Mouse (Mus musculus) lung, postnatal 10 days (tissue): ENCODE results near the gene Vapb.

Experiments
- DNase-seq: peaks from one replicate; pipeline ENCODE4 v3.0.0; 2021

Vapb gene

GRCm38 (mm10) chr2:173738232-173738631, 921 bp downstream of the Vapb start:
- DNase-seq = no peak

- DNase-seq = no peak
Measured at GRCm38 (mm10) chr2:173739107-173739506, 1.8 kb downstream of the Vapb start.

- no peak for DNase-seq
Measured at GRCm38 (mm10) chr2:173742090-173742489, 4.8 kb downstream of the Vapb start.

GRCm38 (mm10) chr2:173742744-173743143, 5.4 kb downstream of the Vapb start:
- DNase-seq = no peak

GRCm38 (mm10) chr2:173744070-173744815, 6.9 kb downstream of the Vapb start:
- no peak for DNase-seq

GRCm38 (mm10) chr2:173748961-173749659, 11.8 kb downstream of the Vapb start:
- DNase-seq = no peak

- no peak for DNase-seq
Measured at GRCm38 (mm10) chr2:173755433-173756144, 18.3 kb downstream of the Vapb start.

- no peak for DNase-seq
Measured at GRCm38 (mm10) chr2:173757624-173758155, 20.4 kb downstream of the Vapb start.

- no peak for DNase-seq
Measured at GRCm38 (mm10) chr2:173760607-173761006, 23.3 kb downstream of the Vapb start.

GRCm38 (mm10) chr2:173764629-173765028, 27.3 kb downstream of the Vapb start:
- DNase-seq = no peak

- no peak for DNase-seq
Measured at GRCm38 (mm10) chr2:173767959-173768595, 30.8 kb downstream of the Vapb start.

- peak; percentile 20 for DNase-seq
Measured at GRCm38 (mm10) chr2:173769183-173769582, 31.9 kb downstream of the Vapb start.

GRCm38 (mm10) chr2:173770620-173771019, 33.3 kb downstream of the Vapb start:
- DNase-seq = no peak

- peak; percentile 40 for DNase-seq
Measured at GRCm38 (mm10) chr2:173771706-173772105, 34.4 kb downstream of the Vapb start.

- no peak for DNase-seq
Measured at GRCm38 (mm10) chr2:173775556-173775955, 38.2 kb downstream of the Vapb start.

- no peak for DNase-seq
Measured at GRCm38 (mm10) chr2:173776108-173776507, 38.8 kb downstream of the Vapb start.

- DNase-seq = no peak
Measured at GRCm38 (mm10) chr2:173780931-173781330, 43.6 kb downstream of the Vapb start.

GRCm38 (mm10) chr2:173784366-173784765, 47.1 kb downstream of the Vapb start:
- DNase-seq = no peak

- DNase-seq = no peak
Measured at GRCm38 (mm10) chr2:173784884-173785283, 47.6 kb downstream of the Vapb start.

- DNase-seq = peak; percentile 55
Measured at GRCm38 (mm10) chr2:173789945-173790804, 52.9 kb downstream of the Vapb start.

- DNase-seq = no peak
Measured at GRCm38 (mm10) chr2:173791904-173792757, 54.8 kb downstream of the Vapb start.
